In genomic region chr7:132767999-132768370, GRCm38 (mm10) we compare ENCODE assay signal across 13 mouse cellular contexts. TPM values are rescaled to one million over a fixed set of nuclear protein-coding genes. Genes with fewer than 3 reads are reported as not detected.
DNase-seq lines count a peak whose midpoint lies in the region; ATAC-seq and TF ChIP-seq lines count a peak whose summit lies in the region.
"Had no signal": no experiment of that assay in that cellular context is flagged by ENCODE, and none has a peak within 500 bp of the region (broad histone marks: within the 10 kb centered on the region; RNA-seq: fewer than 3 reads in every experiment).

No protein-coding gene starts in this region.

- no peak for DNase-seq in midbrain, postnatal 0 days (ENCODE audit: low spot score)
- DNase-seq in T-cell, adult 2 months (ENCODE audit: low spot score): peak; percentile 30
- no peak for DNase-seq in forebrain, embryonic 11.5 days (ENCODE audit: low spot score)
- DNase-seq in liver, embryonic 14.5 days (ENCODE audit: low read depth in 3 of 3, low spot score in 3 of 3): no peak
- no peak for DNase-seq in adrenal gland, postnatal 4 days (ENCODE audit: low spot score in 2 of 2)
- DNase-seq in spleen, postnatal 14 days (ENCODE audit: low spot score in 2 of 2): no peak
- DNase-seq: adrenal gland, adult 2 months; layer of hippocampus, adult 9-11 months; spleen, adult 18-20 months had no signal

- 0 out of 2 replicates have a peak, but pooled peaks have one; percentile 38 for ATAC-seq in midbrain, embryonic 12.5 days (ENCODE audit: low FRiP score, low read depth)
- ATAC-seq in midbrain, postnatal 0 days (ENCODE audit: low FRiP score): no peak
- peak; percentile 40; the same call in 1 of the 2 replicates for ATAC-seq in forebrain, embryonic 11.5 days (replicated peaks; ENCODE audit: low FRiP score)
- ATAC-seq in liver, embryonic 14.5 days (ENCODE audit: insufficient read depth): no peak
- ATAC-seq in intestine, postnatal 0 days: no peak

- no peak overlapping the region for H3K4me2 ChIP-seq in midbrain, embryonic 12.5 days (replicated peaks)
- H3K4me2 ChIP-seq in midbrain, postnatal 0 days (ENCODE audit: low read depth, low read length, poor library complexity, severe bottlenecking): no peak overlapping the region
- no peak overlapping the region for H3K4me2 ChIP-seq in forebrain, embryonic 11.5 days (ENCODE audit: low read depth, low read length, severe bottlenecking)
- H3K4me2 ChIP-seq in liver, embryonic 14.5 days (ENCODE audit: low read depth): peak overlapping the region; percentile 73
- H3K4me2 ChIP-seq in intestine, postnatal 0 days (replicated peaks; ENCODE audit: low read depth): no peak overlapping the region
- H3K4me2 ChIP-seq: hindbrain, embryonic 15.5 days had no signal

- peak overlapping the region; percentile 36; the same call in 1 of the 2 replicates for H3K27ac ChIP-seq in midbrain, embryonic 12.5 days (replicated peaks)
- no peak overlapping the region for H3K27ac ChIP-seq in midbrain, postnatal 0 days (ENCODE audit: low read depth, low read length)
- peak overlapping the region; percentile 58; the same call in 1 of the 2 replicates for H3K27ac ChIP-seq in forebrain, embryonic 11.5 days (ENCODE audit: low read depth, low read length)
- H3K27ac ChIP-seq in liver, embryonic 14.5 days: peak overlapping the region; percentile 85
- H3K27ac ChIP-seq in intestine, postnatal 0 days (ENCODE audit: low read depth, low read length): no peak overlapping the region; the same call in 1 of the 2 replicates
- H3K27ac ChIP-seq: hindbrain, embryonic 15.5 days had no signal

- H3K4me3 ChIP-seq in midbrain, embryonic 12.5 days: no peak overlapping the region
- no peak overlapping the region for H3K4me3 ChIP-seq in midbrain, postnatal 0 days (ENCODE audit: low read depth, low read length)
- no peak overlapping the region for H3K4me3 ChIP-seq in forebrain, embryonic 11.5 days (ENCODE audit: low read depth, low read length)
- H3K4me3 ChIP-seq in liver, embryonic 14.5 days (ENCODE audit: insufficient read depth in 1 of 2, low read depth in 2 of 2, low read length in 2 of 2): no peak overlapping the region; a peak in 1 of 4 replicates
- H3K4me3 ChIP-seq in intestine, postnatal 0 days (ENCODE audit: low read depth, low read length): no peak overlapping the region
- H3K4me3 ChIP-seq: hindbrain, embryonic 15.5 days had no signal

- 87% methylated on average over 4 of the region's 4 CpGs for WGBS in midbrain, embryonic 12.5 days
- WGBS in midbrain, postnatal 0 days: 88% methylated on average over 4 of the region's 4 CpGs
- 84% methylated on average over 4 of the region's 4 CpGs for WGBS in forebrain, embryonic 11.5 days
- 66% methylated on average over 4 of the region's 4 CpGs for WGBS in liver, embryonic 14.5 days (ENCODE audit: insufficient replicate concordance)
- WGBS in intestine, postnatal 0 days: 73% methylated on average over 4 of the region's 4 CpGs

- no peak for TF ChIP-seq CTCF in midbrain, postnatal 0 days (IDR thresholded peaks at IDR 0.05)
- TF ChIP-seq CTCF in liver, embryonic 14.5 days (IDR thresholded peaks at IDR 0.05; ENCODE audit: low read depth): no peak
- TF ChIP-seq CTCF in intestine, postnatal 0 days (IDR thresholded peaks at IDR 0.05; ENCODE audit: low read depth): no peak

- H3K9ac ChIP-seq in midbrain, embryonic 12.5 days (replicated peaks): no peak overlapping the region
- H3K9ac ChIP-seq in midbrain, postnatal 0 days (replicated peaks; ENCODE audit: low read length, poor library complexity, severe bottlenecking): no peak overlapping the region
- no peak overlapping the region for H3K9ac ChIP-seq in forebrain, embryonic 11.5 days (ENCODE audit: low read length)
- H3K9ac ChIP-seq in liver, embryonic 14.5 days (replicated peaks): peak overlapping the region; percentile 13; the same call in 1 of the 2 replicates
- no peak overlapping the region for H3K9ac ChIP-seq in intestine, postnatal 0 days (ENCODE audit: low read depth, low read length)
- H3K9ac ChIP-seq: hindbrain, embryonic 15.5 days had no signal

- H3K9me3 ChIP-seq in midbrain, embryonic 12.5 days: no peaks in the 10 kb centered on the region
- no peaks in the 10 kb centered on the region for H3K9me3 ChIP-seq in midbrain, postnatal 0 days (ENCODE audit: low read length)
- no peaks in the 10 kb centered on the region for H3K9me3 ChIP-seq in forebrain, embryonic 11.5 days (ENCODE audit: control insufficient read depth, low read length)
- H3K9me3 ChIP-seq in liver, embryonic 14.5 days (ENCODE audit: control insufficient read depth, low read length): no peaks in the 10 kb centered on the region
- no peaks in the 10 kb centered on the region for H3K9me3 ChIP-seq in intestine, postnatal 0 days (ENCODE audit: control insufficient read depth)
- H3K9me3 ChIP-seq: G1E; hindbrain, embryonic 15.5 days had no signal

- no peak for TF ChIP-seq EP300 in liver, embryonic 14.5 days (IDR thresholded peaks at IDR 0.05; ENCODE audit: low read depth)

- peaks cover 38% of the 10 kb centered on the region for H3K4me1 ChIP-seq in midbrain, embryonic 12.5 days
- H3K4me1 ChIP-seq in midbrain, postnatal 0 days (ENCODE audit: insufficient read depth, low read length): peaks cover 7% of the 10 kb centered on the region; the same call in 1 of the 2 replicates
- peaks cover 20% of the 10 kb centered on the region for H3K4me1 ChIP-seq in forebrain, embryonic 11.5 days (replicated peaks; ENCODE audit: control insufficient read depth, insufficient read depth, low read length)
- H3K4me1 ChIP-seq in liver, embryonic 14.5 days (replicated peaks; ENCODE audit: control insufficient read depth in 2 of 2, insufficient read depth in 2 of 2, low read length in 1 of 2): peaks cover 69 to 80% of the 10 kb centered on the region in 2 experiments
- peaks cover 21% of the 10 kb centered on the region for H3K4me1 ChIP-seq in intestine, postnatal 0 days (replicated peaks; ENCODE audit: control insufficient read depth, insufficient read depth, low read length)

- peaks cover 35% of the 10 kb centered on the region; the same call in 1 of the 2 replicates for H3K36me3 ChIP-seq in midbrain, embryonic 12.5 days
- no peaks in the 10 kb centered on the region for H3K36me3 ChIP-seq in midbrain, postnatal 0 days (ENCODE audit: insufficient read depth, low read length)
- H3K36me3 ChIP-seq in forebrain, embryonic 11.5 days (ENCODE audit: control insufficient read depth, insufficient read depth, low read length): no peaks in the 10 kb centered on the region
- H3K36me3 ChIP-seq in liver, embryonic 14.5 days (replicated peaks; ENCODE audit: control insufficient read depth, insufficient read depth, low read depth): peaks cover 67% of the 10 kb centered on the region
- peaks cover 33% of the 10 kb centered on the region; the same call in 1 of the 2 replicates for H3K36me3 ChIP-seq in intestine, postnatal 0 days (ENCODE audit: control insufficient read depth, insufficient read depth)
- H3K36me3 ChIP-seq: hindbrain, embryonic 15.5 days had no signal

- H3K27me3 ChIP-seq in midbrain, embryonic 12.5 days: no peaks in the 10 kb centered on the region
- no peaks in the 10 kb centered on the region for H3K27me3 ChIP-seq in midbrain, postnatal 0 days (ENCODE audit: insufficient read depth, low read length)
- no peaks in the 10 kb centered on the region for H3K27me3 ChIP-seq in forebrain, embryonic 11.5 days (ENCODE audit: control insufficient read depth, insufficient read depth, low read length)
- no peaks in the 10 kb centered on the region for H3K27me3 ChIP-seq in liver, embryonic 14.5 days (ENCODE audit: control insufficient read depth, insufficient read depth, low read length)
- H3K27me3 ChIP-seq in intestine, postnatal 0 days (replicated peaks; ENCODE audit: control insufficient read depth, insufficient read depth, low read length): no peaks in the 10 kb centered on the region
- H3K27me3 ChIP-seq: hindbrain, embryonic 15.5 days had no signal

RNA-seq across cellular contexts. Expression of gene Fam53b, which starts 45.7 kb away (rescaled TPM):
- polyA plus RNA-seq in midbrain, embryonic 12.5 days (2016; fragmentation: Nextera tagmentation; extraction: Ambion mirVana): 28.3 and 39.6 TPM in 2 replicates
- 8.0 and 17.3 TPM in 2 replicates for total RNA-seq in midbrain, postnatal 0 days (2014; rRNA removed)
- polyA plus RNA-seq in midbrain, postnatal 0 days (2015; fragmentation: Nextera tagmentation; extraction: Ambion mirVana): 7.3 and 9.4 TPM in 2 replicates
- polyA plus RNA-seq in forebrain, embryonic 11.5 days (2014; fragmentation: Nextera tagmentation; extraction: Ambion mirVana): 44.3 and 45.5 TPM in 2 replicates
- polyA plus RNA-seq in liver, embryonic 14.5 days (2012; rRNA removed): 12.9 and 14.7 TPM in 2 replicates
- 20.0 and 22.2 TPM in 2 replicates for polyA plus RNA-seq in liver, embryonic 14.5 days (2014; fragmentation: Nextera tagmentation; extraction: Ambion mirVana)
- 10 to 100 TPM; 69.7 to 74.4 TPM for total RNA-seq in adrenal gland, postnatal 4 days (2021)
- polyA plus RNA-seq in intestine, postnatal 0 days (2015; fragmentation: Nextera tagmentation; extraction: Ambion mirVana): 13.5 and 17.3 TPM in 2 replicates

Comparison
In these comparisons a context has a peak if more than half of its experiments do, and no peak if none do; other contexts are left out.
1. ATAC-seq: peak in midbrain, embryonic 12.5 days (single experiment) and forebrain, embryonic 11.5 days (single experiment); none in midbrain, postnatal 0 days (single experiment), liver, embryonic 14.5 days (single experiment) and intestine, postnatal 0 days (single experiment).
2. H3K27ac ChIP-seq: peak in midbrain, embryonic 12.5 days (single experiment), forebrain, embryonic 11.5 days (single experiment) and liver, embryonic 14.5 days (single experiment); none in midbrain, postnatal 0 days (single experiment) and intestine, postnatal 0 days (single experiment).